Mouse (Mus musculus) heart, embryonic 14.5 days (tissue): ENCODE data around the gene Pea15a. TPM values are rescaled to one million over a fixed set of nuclear protein-coding genes. Genes with fewer than 3 reads are reported as not detected.
A peak's percentile ranks its signal among the peaks of the same experiment; 100 is the strongest.
"Not testable (repeated sequence)": the region's sequence is repeated elsewhere in the genome, so short reads cannot be mapped to it uniquely, and the experiment has no call there.

Source experiments
- ATAC-seq: fragments of 200-750 bp; cut with Nextera tagmentation; 2 replicates; pipeline ENCODE4 v1.8.0; 2017; ENCODE audit warnings: low read depth, moderate TSS enrichment; ENCODE audit not compliant: insufficient number of reproducible peaks, insufficient read depth, low FRiP score
- H3K27ac ChIP-seq, 2 experiments: fragments of 200-500 bp in 1 of 2; fragments of 300-500 bp in 1 of 2; sonication (generic) in 1 of 2; replicated peaks in 1 of 2; 2 replicates each; pipeline ENCODE4 v1.5.1; 2012 to 2014; ENCODE audit warnings: low read depth in 2 of 2, low read length in 2 of 2, control low read depth in 1 of 2, mild to moderate bottlenecking in 1 of 2, mixed read lengths in 1 of 2; ENCODE audit not compliant: control insufficient read depth in 1 of 2, insufficient read depth in 1 of 2
- H3K27me3 ChIP-seq: fragments of 300-500 bp; sonication (generic); 2 replicates; pipeline ENCODE4 v1.6.1; 2014; ENCODE audit warnings: mild to moderate bottlenecking, low read length, control low read depth; ENCODE audit not compliant: control insufficient read depth, insufficient read depth
- H3K36me3 ChIP-seq: fragments of 300-500 bp; sonication (generic); 2 replicates; pipeline ENCODE4 v1.6.1; 2014; ENCODE audit warnings: mild to moderate bottlenecking, control low read depth, low read length, mixed read lengths; ENCODE audit not compliant: control insufficient read depth, insufficient read depth
- H3K4me1 ChIP-seq, 2 experiments: fragments of 200-500 bp in 1 of 2; fragments of 300-500 bp in 1 of 2; sonication (generic) in 1 of 2; 2 replicates each; pipeline ENCODE4 v1.6.1; 2012 to 2014; ENCODE audit warnings: low read length in 2 of 2, control low read depth in 1 of 2, mixed read lengths in 1 of 2; ENCODE audit not compliant: control insufficient read depth in 2 of 2, insufficient read depth in 2 of 2
- H3K4me2 ChIP-seq: fragments of 300-500 bp; sonication (generic); 2 replicates; pipeline ENCODE4 v1.6.1; 2014; ENCODE audit warnings: mild to moderate bottlenecking, low read length
- H3K4me3 ChIP-seq, 2 experiments: fragments of 200-500 bp in 1 of 2; fragments of 300-500 bp in 1 of 2; sonication (generic) in 1 of 2; 2 replicates each; pipeline ENCODE4 v1.5.1; 2012 to 2014; ENCODE audit warnings: low read length in 2 of 2, mild to moderate bottlenecking in 2 of 2, control low read depth in 1 of 2, low read depth in 1 of 2, moderate library complexity in 1 of 2; ENCODE audit not compliant: control insufficient read depth in 1 of 2, insufficient read depth in 1 of 2
- H3K9ac ChIP-seq: fragments of 300-500 bp; sonication (generic); 2 replicates; pipeline ENCODE4 v1.6.1; 2014; ENCODE audit warnings: mild to moderate bottlenecking, low read length
- H3K9me3 ChIP-seq: fragments of 300-500 bp; sonication (generic); 2 replicates; pipeline ENCODE4 v1.6.1; 2016; ENCODE audit warnings: low read length, control low read depth; ENCODE audit not compliant: control insufficient read depth
- WGBS: fragments of 180-500 bp; shearing (Covaris S2); extraction: QIAGEN DNeasy Blood & Tissue Kit; methylation state at CpG from one replicate; pipeline ENCODE4 v1.1.7; 2014; 5-methylcytosine and 5-hydroxymethylcytosine counted together
- polyA plus RNA-seq: library from polyadenylated mRNA; unstranded; fragments of >200 nt; fragmentation: Nextera tagmentation; extraction: Ambion mirVana; gene quantifications from 2 replicates; pipeline ENCODE4 v1.2.1, GENCODE M21; 2014

Gene Pea15a
- polyA plus RNA-seq, result 160 and 166 TPM in 2 replicates

- H3K9me3 ChIP-seq, result no peaks in the 10 kb centered on the region
- under 1% methylated on average over 38 of the region's 40 CpGs for WGBS
- H3K9ac ChIP-seq, result peak within 1 kb of the TSS; percentile 94
These were observed at the start of gene Pea15a for GRCm38 (mm10) chr1:172206141-172206917. TSS of gene Pea15a (minus strand) at chr1:172206804.

GRCm38 (mm10) chr1:172247679-172248078 lies 41.1 kb upstream of the Pea15a start:
- WGBS, result 34% methylated on average over 2 of the region's 2 CpGs
- H3K36me3 ChIP-seq, result no peaks in the 10 kb centered on the region
- no peak overlapping the region for H3K4me2 ChIP-seq
- H3K9me3 ChIP-seq, result no peaks in the 10 kb centered on the region
- H3K4me1 ChIP-seq, result peaks cover 9 to 15% of the 10 kb centered on the region in 2 experiments
- H3K27me3 ChIP-seq, result no peaks in the 10 kb centered on the region
- no peak overlapping the region for H3K9ac ChIP-seq
- no peak overlapping the region for H3K4me3 ChIP-seq
- ATAC-seq, result 0 out of 2 replicates have a peak, but pooled peaks have one; percentile 37
- no peak overlapping the region for H3K27ac ChIP-seq

More at GRCm38 (mm10) chr1:172206141-172206917, at the start of gene Pea15a:
- H3K4me2 ChIP-seq, result peak within 1 kb of the TSS; percentile 72
- ATAC-seq, result peak; percentile 83
- peaks cover 24% of the 10 kb centered on the region for H3K36me3 ChIP-seq
- peak within 1 kb of the TSS; percentile 61 to 74 for H3K4me3 ChIP-seq
- peak within 1 kb of the TSS; percentile 82 to 92 for H3K27ac ChIP-seq
- H3K4me1 ChIP-seq, result peaks cover 45 to 60% of the 10 kb centered on the region in 2 experiments
- H3K27me3 ChIP-seq, result no peaks in the 10 kb centered on the region

GRCm38 (mm10) chr1:172247216-172247615 lies 40.6 kb upstream of the Pea15a start:
- no peak overlapping the region for H3K9ac ChIP-seq
- peaks cover 9 to 19% of the 10 kb centered on the region in 2 experiments for H3K4me1 ChIP-seq
- H3K9me3 ChIP-seq, result no peaks in the 10 kb centered on the region
- no peak overlapping the region for H3K27ac ChIP-seq
- no peaks in the 10 kb centered on the region for H3K36me3 ChIP-seq
- H3K4me2 ChIP-seq, result no peak overlapping the region
- 71% methylated on average over 4 of the region's 4 CpGs for WGBS
- no peak overlapping the region for H3K4me3 ChIP-seq
- no peaks in the 10 kb centered on the region for H3K27me3 ChIP-seq
- ATAC-seq, result no peak

- WGBS, result 31% methylated on average over 23 of the region's 23 CpGs
These were observed 38.0 kb upstream of the Pea15a start for GRCm38 (mm10) chr1:172244645-172245044.

GRCm38 (mm10) chr1:172243547-172244205 lies 37.1 kb upstream of the Pea15a start:
- H3K4me3 ChIP-seq, result peak overlapping the region; percentile 20; a peak in 2 of 4 replicates

More at GRCm38 (mm10) chr1:172244645-172245044, 38.0 kb upstream of the Pea15a start:
- not testable (repeated sequence) for H3K27me3 ChIP-seq, H3K27ac ChIP-seq, H3K9me3 ChIP-seq, H3K36me3 ChIP-seq, ATAC-seq
- Histone ChIP-seq H3K4me1 (peaks cover 12 to 26% of the 10 kb centered on the region in 2 experiments), H3K9ac (0 out of 2 replicates have a peak overlapping the region, but pooled peaks have one; percentile 6), H3K4me2 (peak overlapping the region; percentile 47), H3K4me3 (peak overlapping the region; percentile 2 to 20; a peak in 1 of 4 replicates)

GRCm38 (mm10) chr1:172242401-172242800 lies 35.8 kb upstream of the Pea15a start:
- Histone ChIP-seq H3K27ac (peak overlapping the region; percentile 96 to 97), H3K9ac (peak overlapping the region; percentile 31; the same call in 1 of the 2 replicates), H3K27me3 (no peaks in the 10 kb centered on the region), H3K4me3 (no peak overlapping the region), H3K4me2 (no peak overlapping the region; the same call in 1 of the 2 replicates), H3K4me1 (peaks cover 12 to 26% of the 10 kb centered on the region in 2 experiments), H3K36me3 (no peaks in the 10 kb centered on the region), H3K9me3 (no peaks in the 10 kb centered on the region)
- WGBS, result 27% methylated on average over 2 of the region's 2 CpGs
- ATAC-seq, result peak; percentile 69

More at GRCm38 (mm10) chr1:172243547-172244205, 37.1 kb upstream of the Pea15a start:
- 0 out of 2 replicates have a peak, but pooled peaks have one; percentile 39 for ATAC-seq
- peaks cover 12 to 26% of the 10 kb centered on the region in 2 experiments for H3K4me1 ChIP-seq
- no peaks in the 10 kb centered on the region for H3K36me3 ChIP-seq
- 25% methylated on average over 16 of the region's 16 CpGs for WGBS
- H3K9ac ChIP-seq, result peak overlapping the region; percentile 6
- no peaks in the 10 kb centered on the region for H3K9me3 ChIP-seq
- peak overlapping the region; percentile 47 for H3K4me2 ChIP-seq
- H3K27ac ChIP-seq, result peak overlapping the region; percentile 96 to 97; a peak in 3 of 4 replicates
- no peaks in the 10 kb centered on the region for H3K27me3 ChIP-seq

- H3K27me3 ChIP-seq, result no peaks in the 10 kb centered on the region
- no peak for ATAC-seq
- H3K27ac ChIP-seq, result peak overlapping the region in 1 of 2 experiments; percentile 97; a peak in 2 of 4 replicates
- H3K4me1 ChIP-seq, result peaks cover 12 to 26% of the 10 kb centered on the region in 2 experiments
- 76% methylated on average over 6 of the region's 6 CpGs for WGBS
- no peaks in the 10 kb centered on the region for H3K36me3 ChIP-seq
- no peak overlapping the region for H3K4me3 ChIP-seq
- no peak overlapping the region for H3K4me2 ChIP-seq
- H3K9me3 ChIP-seq, result no peaks in the 10 kb centered on the region
- H3K9ac ChIP-seq, result no peak overlapping the region
These were observed 34.5 kb upstream of the Pea15a start for GRCm38 (mm10) chr1:172240945-172241708.
